Mouse (Mus musculus) heart, postnatal 0 days (tissue): ENCODE results near the gene Fuk.

ENCODE experiments used
- CTCF ChIP-seq: IDR thresholded peaks from 2 replicates; pipeline ENCODE4 v1.5.1; 2016; ENCODE audit warnings: antibody characterized with exemption, control low read depth, low read depth
- EP300 ChIP-seq: IDR thresholded peaks from 2 replicates; pipeline ENCODE4 v1.6.1; 2016; ENCODE audit warnings: antibody characterized with exemption, low read depth

- TF ChIP-seq CTCF (no peak), EP300 (no peak)
Measured at GRCm38 (mm10) chr8:110917415-110917814, 15.1 kb upstream of the Fuk start.
